Mouse (Mus musculus): Measurements from ENCODE around the gene Cyp4x1.

DNA sequence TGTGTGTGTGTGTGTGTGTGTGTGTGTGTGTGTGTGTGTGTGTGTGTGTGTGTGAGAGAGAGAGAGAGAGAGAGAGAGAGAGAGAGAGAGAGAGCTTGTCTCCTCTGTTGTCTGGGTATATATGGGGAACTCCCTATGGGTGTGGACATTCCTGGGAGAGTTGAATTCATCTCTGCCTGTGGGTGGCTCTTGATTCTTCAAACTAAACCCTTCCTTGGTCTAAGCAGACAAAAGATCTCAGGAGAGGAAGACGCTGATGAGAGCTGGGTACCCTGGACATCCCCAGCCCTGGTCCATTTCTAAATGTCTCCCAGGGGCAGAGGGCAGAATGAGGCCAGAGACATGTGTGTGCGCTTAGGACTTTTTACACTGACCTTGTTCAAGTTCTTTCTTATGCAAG lies 40.0 kb downstream of the Cyp4x1 start:
- TF ChIP-seq CTCF (IDR thresholded peaks at IDR 0.05; ENCODE audit: low read depth, low read length) (no peak), POLR2A (IDR thresholded peaks at IDR 0.05; ENCODE audit: borderline replicate concordance, low read depth, low read length) (no peak)
